Mouse (Mus musculus): Measurements from ENCODE around the gene Srpk2. TPM values are rescaled to one million over a fixed set of nuclear protein-coding genes. Genes with fewer than 3 reads are reported as not detected.

The Srpk2 gene
- polyA plus RNA-seq, 1 experiment from 2014 or later = 5.7 TPM

DNA sequence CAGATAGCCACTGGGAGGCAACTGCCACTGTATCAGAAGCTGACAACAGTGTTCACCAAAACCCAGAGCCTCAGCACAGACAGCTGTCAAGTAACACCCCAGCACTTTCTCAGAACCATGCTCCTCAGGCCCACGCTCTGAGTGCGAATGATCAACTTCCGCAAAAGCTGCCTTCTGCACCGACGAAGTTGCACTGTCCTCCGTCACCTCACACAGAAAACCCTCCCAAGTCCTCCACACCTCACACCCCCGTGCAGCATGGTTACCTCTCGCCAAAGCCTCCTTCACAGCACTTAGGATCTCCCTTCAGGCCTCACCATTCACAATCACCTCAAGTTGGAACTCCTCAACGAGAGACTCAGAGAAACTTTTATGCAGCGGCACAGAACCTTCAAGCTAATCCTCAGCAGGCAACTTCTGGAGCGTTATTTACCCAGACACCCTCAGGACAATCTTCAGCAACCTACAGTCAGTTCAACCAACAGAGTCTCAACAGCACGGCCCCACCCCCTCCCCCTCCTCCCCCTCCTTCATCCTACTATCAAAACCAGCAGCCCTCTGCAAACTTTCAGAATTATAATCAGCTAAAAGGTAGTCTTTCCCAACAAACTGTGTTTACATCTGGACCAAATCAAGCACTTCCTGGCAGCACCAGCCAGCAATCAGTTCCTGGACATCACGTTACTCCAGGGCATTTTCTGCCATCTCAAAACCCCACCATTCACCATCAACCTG, 182.7 kb downstream of the Srpk2 start:
- Histone ChIP-seq H3K27ac (replicated peaks) (no peak overlapping the region), H3K27me3 (no peaks in the 10 kb centered on the region), H3K9me3 (replicated peaks) (no peaks in the 10 kb centered on the region), H3K4me2 (no peak overlapping the region), H3K4me1 (replicated peaks) (no peaks in the 10 kb centered on the region), H3K4me3 (replicated peaks) (no peak overlapping the region), H3K36me3 (replicated peaks) (peaks cover 67% of the 10 kb centered on the region), H3K9ac (no peak overlapping the region)
- ATAC-seq (ENCODE audit: insufficient read depth) = no peak
- 85% methylated on average over 13 of the region's 13 CpGs for WGBS (ENCODE audit: insufficient replicate concordance)

DNA sequence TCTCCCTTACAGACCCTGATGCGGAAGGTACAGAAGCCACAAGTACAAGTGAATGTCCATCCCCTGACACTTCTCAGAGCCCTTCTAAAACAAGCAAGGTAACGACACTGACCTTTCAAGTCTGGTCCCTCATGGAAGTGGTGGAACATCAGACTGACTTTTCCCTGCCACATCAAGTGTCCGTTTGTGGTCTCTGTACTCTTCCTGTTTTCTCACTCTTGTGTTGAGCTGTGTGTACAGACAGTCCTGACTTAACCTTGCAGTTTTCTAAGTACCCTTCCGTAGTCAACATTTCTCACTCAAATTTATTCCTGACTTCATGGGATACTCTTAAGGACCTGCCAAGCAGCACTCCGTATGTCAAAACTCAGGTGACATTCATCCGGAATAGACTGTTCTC, 183.7 kb downstream of the Srpk2 start:
- no peaks in the 10 kb centered on the region for H3K9me3 ChIP-seq (replicated peaks)
- H3K4me3 ChIP-seq (replicated peaks) = no peak overlapping the region
- no peak overlapping the region for H3K27ac ChIP-seq (replicated peaks)
- WGBS (ENCODE audit: insufficient replicate concordance) = 73% methylated on average over 6 of the region's 6 CpGs
- H3K9ac ChIP-seq = no peak overlapping the region
- no peak overlapping the region for H3K4me2 ChIP-seq
- no peaks in the 10 kb centered on the region for H3K4me1 ChIP-seq (replicated peaks)
- H3K36me3 ChIP-seq (replicated peaks) = peaks cover 77% of the 10 kb centered on the region
- no peaks in the 10 kb centered on the region for H3K27me3 ChIP-seq
- no peak for ATAC-seq (ENCODE audit: insufficient read depth)

DNA sequence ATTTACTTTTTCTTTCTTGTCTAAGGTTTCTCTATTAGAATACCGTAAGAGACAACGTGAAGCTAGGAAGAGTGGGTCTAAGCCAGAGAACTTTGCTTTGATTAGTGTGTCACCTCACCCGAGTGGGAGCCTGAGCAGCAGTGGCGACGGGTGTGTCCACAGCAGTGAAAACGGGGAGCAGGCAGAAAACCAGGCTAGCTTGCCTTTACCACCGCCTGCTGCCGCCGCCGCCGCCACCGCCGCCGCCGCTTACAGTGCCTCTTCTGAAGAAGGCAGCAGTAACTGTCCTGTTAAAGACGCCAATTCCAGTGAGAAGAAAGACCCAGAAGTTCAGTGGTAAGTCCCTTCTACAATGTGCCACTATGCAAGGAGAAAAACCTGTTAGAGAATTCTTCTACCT, 185.2 kb downstream of the Srpk2 start:
- Histone ChIP-seq H3K27me3 (no peaks in the 10 kb centered on the region), H3K4me3 (replicated peaks) (no peak overlapping the region), H3K4me1 (replicated peaks) (no peaks in the 10 kb centered on the region), H3K27ac (replicated peaks) (no peak overlapping the region), H3K4me2 (no peak overlapping the region), H3K9me3 (replicated peaks) (no peaks in the 10 kb centered on the region), H3K9ac (no peak overlapping the region), H3K36me3 (replicated peaks) (peaks cover 80% of the 10 kb centered on the region)
- WGBS (ENCODE audit: insufficient replicate concordance) = 91% methylated on average over 16 of the region's 16 CpGs
- ATAC-seq (ENCODE audit: insufficient read depth) = no peak

DNA sequence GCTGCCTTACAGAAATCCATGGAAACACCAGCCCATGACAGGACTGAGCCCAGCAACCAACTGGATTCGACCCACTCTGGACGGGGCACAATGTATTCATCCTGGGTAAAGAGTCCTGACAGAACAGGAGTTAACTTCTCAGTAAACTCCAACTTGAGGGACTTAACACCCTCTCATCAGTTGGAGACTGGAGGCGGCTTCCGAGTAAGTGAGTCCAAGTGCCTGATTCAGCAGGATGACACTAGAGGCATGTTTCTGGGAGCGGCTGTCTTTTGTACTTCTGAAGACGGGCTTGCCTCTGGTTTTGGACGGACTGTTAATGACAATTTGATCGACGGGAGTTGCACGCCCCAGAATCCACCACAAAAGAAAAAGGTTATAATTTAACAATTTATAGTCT, 186.5 kb downstream of the Srpk2 start:
- Histone ChIP-seq H3K4me2 (no peak overlapping the region), H3K4me3 (replicated peaks) (no peak overlapping the region), H3K27ac (replicated peaks) (no peak overlapping the region), H3K27me3 (no peaks in the 10 kb centered on the region), H3K9me3 (replicated peaks) (no peaks in the 10 kb centered on the region), H3K9ac (no peak overlapping the region), H3K4me1 (replicated peaks) (no peaks in the 10 kb centered on the region), H3K36me3 (replicated peaks) (peaks cover 84% of the 10 kb centered on the region)
- 91% methylated on average over 10 of the region's 10 CpGs for WGBS (ENCODE audit: insufficient replicate concordance)
- no peak for ATAC-seq (ENCODE audit: insufficient read depth)

DNA sequence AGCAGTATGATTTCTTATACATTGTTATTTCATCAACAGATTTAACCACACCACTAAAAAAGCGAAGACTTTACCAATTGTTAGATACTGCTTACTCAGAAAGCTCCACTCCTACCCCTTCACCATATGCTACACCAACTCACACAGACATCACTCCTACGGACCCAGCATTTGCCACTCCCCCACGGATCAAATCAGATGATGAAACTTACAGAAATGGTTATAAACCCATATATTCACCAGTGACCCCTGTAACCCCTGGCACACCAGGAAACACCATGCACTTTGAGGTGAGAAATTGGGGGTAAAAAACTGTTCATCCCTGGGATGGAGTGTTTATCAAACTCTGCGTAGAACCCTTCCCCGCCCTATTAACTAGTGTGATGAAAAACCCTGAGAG, 187.5 kb downstream of the Srpk2 start:
- no peak for ATAC-seq (ENCODE audit: insufficient read depth)
- Histone ChIP-seq H3K4me3 (replicated peaks) (no peak overlapping the region), H3K9ac (no peak overlapping the region), H3K27ac (replicated peaks) (no peak overlapping the region), H3K4me2 (no peak overlapping the region), H3K27me3 (no peaks in the 10 kb centered on the region), H3K36me3 (replicated peaks) (peaks cover 84% of the 10 kb centered on the region), H3K4me1 (replicated peaks) (no peaks in the 10 kb centered on the region), H3K9me3 (replicated peaks) (no peaks in the 10 kb centered on the region)
- 90% methylated on average over 5 of the region's 5 CpGs for WGBS (ENCODE audit: insufficient replicate concordance)

DNA sequence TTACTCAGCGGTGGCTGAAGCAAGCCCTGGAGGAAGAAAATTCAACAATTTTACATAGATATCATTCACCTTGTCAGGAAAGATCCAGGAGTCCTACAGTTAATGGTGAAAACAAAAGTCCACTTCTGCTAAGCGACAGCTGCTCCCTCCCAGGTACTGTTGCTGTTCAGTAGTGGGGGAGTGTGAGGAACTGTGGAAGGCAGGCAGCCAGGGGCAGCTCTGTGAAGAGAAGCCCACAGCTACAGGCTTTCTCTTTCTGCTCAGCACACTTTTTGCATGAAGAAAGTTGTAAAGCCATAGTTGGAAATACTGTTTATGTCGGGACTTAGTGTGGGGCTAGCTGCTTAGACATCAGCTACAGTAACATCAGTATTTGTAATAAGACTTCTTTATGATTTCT, 188.0 kb downstream of the Srpk2 start:
- ATAC-seq (ENCODE audit: insufficient read depth) = no peak
- WGBS (ENCODE audit: insufficient replicate concordance) = 92% methylated on average over 3 of the region's 3 CpGs

DNA sequence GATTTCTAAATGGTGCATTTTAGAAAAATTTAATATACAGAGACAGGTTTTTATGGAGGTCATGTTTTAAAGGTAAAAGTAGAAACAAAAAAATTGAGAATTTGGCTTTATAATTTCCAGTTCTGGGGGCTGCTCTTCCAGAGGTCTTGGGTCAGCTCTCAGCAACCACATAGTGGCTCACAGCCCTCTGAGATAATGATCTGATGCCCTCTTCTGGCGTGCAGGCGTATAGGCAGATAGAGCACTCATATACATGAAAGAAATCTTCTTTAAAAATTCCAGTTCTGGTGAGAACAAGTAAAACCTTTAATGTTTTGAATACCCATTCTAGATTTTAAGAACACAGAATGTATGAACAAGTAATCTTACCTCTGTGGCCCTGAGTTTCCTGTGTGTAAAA, 193.6 kb downstream of the Srpk2 start:
- H3K4me1 ChIP-seq (replicated peaks) = no peaks in the 10 kb centered on the region
- H3K27me3 ChIP-seq = no peaks in the 10 kb centered on the region
- H3K9me3 ChIP-seq (replicated peaks) = no peaks in the 10 kb centered on the region
- H3K4me2 ChIP-seq = no peak overlapping the region
- H3K9ac ChIP-seq = no peak overlapping the region
- no peak overlapping the region for H3K4me3 ChIP-seq (replicated peaks)
- H3K36me3 ChIP-seq (replicated peaks) = peaks cover 84% of the 10 kb centered on the region
- no peak for ATAC-seq (ENCODE audit: insufficient read depth)
- 42% methylated on average over 2 of the region's 2 CpGs for WGBS (ENCODE audit: insufficient replicate concordance)
- H3K27ac ChIP-seq (replicated peaks) = no peak overlapping the region

More for the DNA sequence above, 188.0 kb downstream of the Srpk2 start:
- H3K9ac ChIP-seq = no peak overlapping the region
- no peak overlapping the region for H3K27ac ChIP-seq (replicated peaks)
- H3K4me3 ChIP-seq (replicated peaks) = no peak overlapping the region
- H3K4me1 ChIP-seq (replicated peaks) = no peaks in the 10 kb centered on the region
- H3K27me3 ChIP-seq = no peaks in the 10 kb centered on the region
- H3K9me3 ChIP-seq (replicated peaks) = no peaks in the 10 kb centered on the region
- no peak overlapping the region for H3K4me2 ChIP-seq
- peaks cover 83% of the 10 kb centered on the region for H3K36me3 ChIP-seq (replicated peaks)

DNA sequence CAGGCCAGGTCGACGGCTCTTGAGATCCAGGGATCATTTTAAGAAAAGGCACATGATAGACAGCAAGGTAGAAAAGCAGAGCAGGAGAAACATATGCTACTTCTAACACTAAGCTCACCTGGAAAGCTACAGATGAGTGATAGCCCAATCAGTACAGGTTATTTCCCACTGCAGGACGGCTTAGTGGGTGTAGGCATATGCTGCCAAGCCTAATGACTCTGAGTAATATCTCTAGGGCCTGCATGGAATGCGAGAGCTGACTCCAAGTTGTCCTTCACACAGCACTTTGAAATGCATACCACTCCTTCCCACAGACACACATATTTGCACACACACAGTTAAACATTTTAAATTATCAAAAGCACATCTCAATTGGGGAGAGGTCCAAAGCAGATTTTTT, 195.2 kb downstream of the Srpk2 start:
- Histone ChIP-seq H3K9me3 (replicated peaks) (no peaks in the 10 kb centered on the region), H3K4me3 (replicated peaks) (no peak overlapping the region), H3K27me3 (no peaks in the 10 kb centered on the region), H3K27ac (replicated peaks) (no peak overlapping the region), H3K4me2 (no peak overlapping the region), H3K4me1 (replicated peaks) (no peaks in the 10 kb centered on the region), H3K36me3 (replicated peaks) (peaks cover 88% of the 10 kb centered on the region), H3K9ac (no peak overlapping the region)
- WGBS (ENCODE audit: insufficient replicate concordance) = 85% methylated on average over 4 of the region's 4 CpGs
- ATAC-seq (ENCODE audit: insufficient read depth) = no peak

DNA sequence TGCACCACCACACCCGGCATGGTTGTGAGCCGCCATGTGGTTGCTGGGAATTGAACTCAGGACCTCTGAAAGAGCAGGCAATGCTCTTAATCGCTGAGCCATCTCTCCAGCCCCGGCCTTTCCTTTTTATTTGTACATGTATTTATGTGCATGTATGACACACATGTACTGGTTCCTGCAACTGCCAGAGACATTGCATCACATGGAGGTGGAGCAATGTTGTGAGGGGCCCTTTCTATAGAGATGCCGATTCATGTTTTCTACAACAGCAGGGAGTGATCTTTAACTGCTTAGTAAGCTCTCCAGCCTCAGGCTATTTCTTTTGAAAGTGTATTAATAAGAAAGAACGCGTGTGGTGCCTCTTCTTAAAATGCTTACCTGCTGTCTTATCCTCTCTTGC, 200.6 kb downstream of the Srpk2 start:
- no peak overlapping the region for H3K9ac ChIP-seq
- no peaks in the 10 kb centered on the region for H3K27me3 ChIP-seq
- H3K4me2 ChIP-seq = no peak overlapping the region
- WGBS (ENCODE audit: insufficient replicate concordance) = 85% methylated on average over 7 of the region's 7 CpGs
- no peak for ATAC-seq (ENCODE audit: insufficient read depth)
- peaks cover 92% of the 10 kb centered on the region for H3K36me3 ChIP-seq (replicated peaks)
- no peak overlapping the region for H3K27ac ChIP-seq (replicated peaks)
- H3K4me1 ChIP-seq (replicated peaks) = no peaks in the 10 kb centered on the region
- no peak overlapping the region for H3K4me3 ChIP-seq (replicated peaks)
- no peaks in the 10 kb centered on the region for H3K9me3 ChIP-seq (replicated peaks)

DNA sequence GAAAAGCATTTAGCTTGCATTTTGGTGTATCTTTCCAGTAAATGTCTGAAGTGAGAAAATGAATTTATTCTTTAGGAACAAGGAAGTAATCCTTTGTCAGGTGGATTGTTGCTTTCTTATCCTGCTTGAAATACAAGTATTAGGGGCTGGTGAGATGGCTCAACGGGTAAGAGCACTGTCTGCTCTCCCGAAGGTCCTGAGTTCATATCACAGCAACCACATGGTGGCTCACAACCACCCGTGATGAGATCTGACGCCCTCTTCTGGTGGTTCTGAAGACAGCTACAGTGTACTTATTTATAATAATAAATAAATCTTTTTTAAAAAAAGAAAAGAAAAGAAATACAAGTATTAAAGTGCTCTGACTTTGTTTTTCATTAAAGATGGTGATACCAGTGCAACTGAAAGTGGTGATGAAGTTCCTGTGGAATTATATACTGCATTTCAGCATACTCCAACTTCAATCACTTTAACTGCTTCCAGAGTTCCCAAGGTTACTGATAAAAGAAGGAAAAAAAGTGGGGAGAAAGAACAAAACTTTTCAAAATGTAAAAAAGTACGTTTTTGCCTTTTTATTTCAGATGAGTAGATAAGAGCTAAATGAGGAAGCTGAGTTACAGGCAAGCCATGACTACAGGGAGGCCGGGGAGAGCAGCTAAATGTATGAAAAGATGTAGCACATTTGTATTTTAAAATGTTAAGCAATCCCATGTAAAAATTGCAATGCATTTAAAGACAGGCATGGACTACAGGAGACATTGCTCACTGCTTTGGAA, 211.1 kb downstream of the Srpk2 start:
- no peak overlapping the region for H3K27ac ChIP-seq (replicated peaks)
- H3K27me3 ChIP-seq = no peaks in the 10 kb centered on the region
- WGBS (ENCODE audit: insufficient replicate concordance) = 41% methylated on average over 6 of the region's 6 CpGs
- H3K4me1 ChIP-seq (replicated peaks) = no peaks in the 10 kb centered on the region
- no peaks in the 10 kb centered on the region for H3K9me3 ChIP-seq (replicated peaks)
- H3K9ac ChIP-seq = no peak overlapping the region
- H3K4me2 ChIP-seq = no peak overlapping the region
- no peak for ATAC-seq (ENCODE audit: insufficient read depth)
- peaks cover 65% of the 10 kb centered on the region for H3K36me3 ChIP-seq (replicated peaks)
- H3K4me3 ChIP-seq (replicated peaks) = no peak overlapping the region

DNA sequence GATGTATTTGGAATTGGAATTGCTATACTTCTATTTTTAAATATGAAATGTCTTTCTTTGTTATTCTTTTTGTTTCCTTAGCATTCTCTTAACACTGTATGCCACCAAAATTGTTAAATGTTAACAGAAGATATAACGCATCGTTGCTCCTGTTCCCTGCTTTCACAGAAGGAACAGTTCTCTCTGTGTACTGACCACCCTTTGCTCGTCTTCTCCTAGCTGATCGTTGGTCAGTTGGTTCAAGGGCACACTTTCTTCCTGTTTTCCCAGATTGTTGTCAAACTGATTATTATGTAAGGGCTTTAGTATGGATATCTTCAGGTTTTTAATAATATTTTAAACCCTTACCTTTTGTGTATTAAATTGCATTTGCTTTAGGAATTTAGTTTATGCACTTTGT, 217.9 kb downstream of the Srpk2 start:
- peaks cover 76% of the 10 kb centered on the region for H3K36me3 ChIP-seq (replicated peaks)
- WGBS (ENCODE audit: insufficient replicate concordance) = 86% methylated on average over 4 of the region's 4 CpGs

More for the DNA sequence above, 217.9 kb downstream of the Srpk2 start:
- no peak overlapping the region for H3K4me3 ChIP-seq (replicated peaks)
- H3K9ac ChIP-seq = no peak overlapping the region
- no peaks in the 10 kb centered on the region for H3K27me3 ChIP-seq
- H3K4me1 ChIP-seq (replicated peaks) = no peaks in the 10 kb centered on the region; the same call in 1 of the 2 replicates
- H3K27ac ChIP-seq (replicated peaks) = no peak overlapping the region
- ATAC-seq (ENCODE audit: insufficient read depth) = no peak
- no peak overlapping the region for H3K4me2 ChIP-seq
- H3K9me3 ChIP-seq (replicated peaks) = no peaks in the 10 kb centered on the region
